Mouse (Mus musculus): ENCODE data around the gene Rslcan18.

- TF ChIP-seq CTCF (IDR thresholded peaks at IDR 0.05; ENCODE audit: low read depth, low read length) (no peak), POLR2A (IDR thresholded peaks at IDR 0.05; ENCODE audit: insufficient read depth, low read length) (no peak)
These were observed 38.8 kb downstream of the Rslcan18 start for GRCm38 (mm10) chr13:67077244-67077643.
